ENCODE assay signal across 13 mouse cellular contexts in genomic region chr13:24977820-24978342, GRCm38 (mm10). TPM values are rescaled to one million over a fixed set of nuclear protein-coding genes. Genes with fewer than 3 reads are reported as not detected.
DNase-seq lines count a peak whose midpoint lies in the region; ATAC-seq and TF ChIP-seq lines count a peak whose summit lies in the region.
"Had no signal": no experiment of that assay in that cellular context is flagged by ENCODE, and none has a peak within 500 bp of the region (broad histone marks: within the 10 kb centered on the region; RNA-seq: fewer than 3 reads in every experiment).

No protein-coding gene starts in this region.

- in situ Hi-C loops in Patski (cut with MboI; ENCODE audit: low pct_unique_long_range_greater_than_20kb), result no loop called here

- H3K4me1 ChIP-seq in liver, embryonic 16.5 days (ENCODE audit: control insufficient read depth, low read depth, low read length), result peaks cover 3% of the 10 kb centered on the region
- no peaks in the 10 kb centered on the region for H3K4me1 ChIP-seq in midbrain, embryonic 15.5 days
- H3K4me1 ChIP-seq: limb, embryonic 12.5 days; midbrain, embryonic 10.5 days had no signal

- CTCF ChIA-PET in Patski (lab: Charles Lee), result interaction anchor here (1.2 to 1.6 kb wide), 3 partner anchors 11 to 41 kb away, joined by 4 to 5 read pairs (median 4); partner anchors contain the start of genes Aldh5a1 and Gpld1

- no peaks in the 10 kb centered on the region for H3K27me3 ChIP-seq in Patski
- no peaks in the 10 kb centered on the region for H3K27me3 ChIP-seq in liver, embryonic 16.5 days (ENCODE audit: control insufficient read depth, insufficient read depth, low read depth, low read length)
- H3K27me3 ChIP-seq in midbrain, embryonic 15.5 days (replicated peaks), result no peaks in the 10 kb centered on the region
- H3K27me3 ChIP-seq: limb, embryonic 12.5 days had no signal

- no peaks in the 10 kb centered on the region for H3K36me3 ChIP-seq in liver, embryonic 16.5 days (ENCODE audit: control insufficient read depth, insufficient read depth)
- no peaks in the 10 kb centered on the region for H3K36me3 ChIP-seq in midbrain, embryonic 15.5 days (replicated peaks)
- H3K36me3 ChIP-seq: limb, embryonic 12.5 days; midbrain, embryonic 10.5 days had no signal

- no peak overlapping the region for H3K9ac ChIP-seq in liver, embryonic 16.5 days (ENCODE audit: low read depth, low read length)
- no peak overlapping the region for H3K9ac ChIP-seq in midbrain, embryonic 15.5 days
- H3K9ac ChIP-seq: limb, embryonic 12.5 days had no signal

- H3K27ac ChIP-seq in liver, embryonic 16.5 days (ENCODE audit: low read length), result peak overlapping the region; percentile 6
- no peak overlapping the region for H3K27ac ChIP-seq in midbrain, embryonic 15.5 days
- H3K27ac ChIP-seq: limb, embryonic 12.5 days; midbrain, embryonic 10.5 days had no signal

- WGBS in liver, embryonic 16.5 days (ENCODE audit: insufficient replicate concordance), result 63% methylated on average over 5 of the region's 5 CpGs
- 84% methylated on average over 5 of the region's 5 CpGs for WGBS in midbrain, embryonic 15.5 days

- peak; percentile 61 to 84 for DNase-seq in adrenal gland, adult (ENCODE audit: inconsistent age in 2 of 2, low spot score in 1 of 2)
- no peak for DNase-seq in adrenal gland, postnatal 4 days (ENCODE audit: low spot score in 2 of 2)
- DNase-seq in Patski (ENCODE audit: low read depth, low spot score), result no peak
- peak; percentile 95 for DNase-seq in kidney, adult 9 months
- no peak for DNase-seq in heart, postnatal 10 days
- no peak for DNase-seq in layer of hippocampus, postnatal 36 days
- DNase-seq: cerebellum, postnatal 36 days; gastrocnemius, postnatal 25 days; heart, postnatal 36 days had no signal

- ATAC-seq in Patski, result peak; percentile 35
- ATAC-seq in liver, embryonic 16.5 days (ENCODE audit: low read depth), result peak; percentile 94
- ATAC-seq in midbrain, embryonic 15.5 days (replicated peaks), result no peak

- POLR2A ChIA-PET in Patski (lab: Charles Lee), result interaction anchor here (1.1 kb wide), 1 partner anchor 9 kb away, joined by 3 read pairs; no protein-coding TSS in a partner anchor

- H3K4me2 ChIP-seq in liver, embryonic 16.5 days (ENCODE audit: low read depth, low read length), result no peak overlapping the region
- no peak overlapping the region for H3K4me2 ChIP-seq in midbrain, embryonic 15.5 days
- H3K4me2 ChIP-seq: limb, embryonic 12.5 days had no signal

- intact Hi-C loops in heart, postnatal 10 days (cut with DNase I), result no loop called here

- TF ChIP-seq CTCF in Patski (IDR thresholded peaks at IDR 0.05), result no peak

- H3K9me3 ChIP-seq in liver, embryonic 16.5 days (replicated peaks; ENCODE audit: control insufficient read depth, low read length), result no peaks in the 10 kb centered on the region
- H3K9me3 ChIP-seq in midbrain, embryonic 15.5 days, result no peaks in the 10 kb centered on the region
- H3K9me3 ChIP-seq: limb, embryonic 12.5 days; midbrain, embryonic 10.5 days had no signal

- H3K4me3 ChIP-seq in liver, embryonic 16.5 days (ENCODE audit: low read depth, low read length), result no peak overlapping the region
- no peak overlapping the region for H3K4me3 ChIP-seq in midbrain, embryonic 15.5 days
- H3K4me3 ChIP-seq: limb, embryonic 12.5 days; midbrain, embryonic 10.5 days had no signal

RNA-seq across cellular contexts. Expression of gene Gpld1, which starts 34.9 kb away (rescaled TPM):
- 10 to 100 TPM in 1 of 2 experiments, 1 to 10 TPM in 1; 2.9 to 13.4 TPM for total RNA-seq in adrenal gland, postnatal 4 days (2021)
- 0.89 TPM for polyA plus RNA-seq in Patski (2021)
- polyA plus RNA-seq in liver, embryonic 16.5 days (2015; fragmentation: Nextera tagmentation; extraction: Ambion mirVana), result 20.5 and 24.5 TPM in 2 replicates
- 1 to 10 TPM in 1 of 2 experiments, under 1 TPM in 1; 0.93 to 1.4 TPM for total RNA-seq in heart, postnatal 10 days (2021)
- 2.0 and 3.0 TPM in 2 replicates for polyA plus RNA-seq in midbrain, embryonic 15.5 days (2015; fragmentation: Nextera tagmentation; extraction: Ambion mirVana)
- total RNA-seq in layer of hippocampus, postnatal 36 days (2021), result 10 to 100 TPM; 15.5 to 17.3 TPM

RNA-seq across cellular contexts. Expression of gene Aldh5a1, which starts 40.4 kb away (rescaled TPM):
- 10 to 100 TPM; 20.3 to 22.0 TPM for total RNA-seq in adrenal gland, postnatal 4 days (2021)
- 15.6 TPM for polyA plus RNA-seq in Patski (2021)
- polyA plus RNA-seq in liver, embryonic 16.5 days (2015; fragmentation: Nextera tagmentation; extraction: Ambion mirVana), result 3.7 and 4.3 TPM in 2 replicates
- total RNA-seq in heart, postnatal 10 days (2021), result 10 to 100 TPM; 16.4 to 18.9 TPM
- 12.5 and 12.6 TPM in 2 replicates for polyA plus RNA-seq in midbrain, embryonic 15.5 days (2015; fragmentation: Nextera tagmentation; extraction: Ambion mirVana)
- total RNA-seq in layer of hippocampus, postnatal 36 days (2021), result 10 to 100 TPM; 60.9 to 64.0 TPM

RNA-seq across cellular contexts. Expression of gene Mrs2, which starts 42.3 kb away (rescaled TPM):
- total RNA-seq in adrenal gland, postnatal 4 days (2021), result 10 to 100 TPM; 57.5 to 74.4 TPM
- polyA plus RNA-seq in Patski (2021), result 64.2 TPM
- polyA plus RNA-seq in liver, embryonic 16.5 days (2015; fragmentation: Nextera tagmentation; extraction: Ambion mirVana), result 5.7 and 6.0 TPM in 2 replicates
- total RNA-seq in heart, postnatal 10 days (2021), result 10 to 100 TPM; 46.7 to 60.0 TPM
- polyA plus RNA-seq in midbrain, embryonic 15.5 days (2015; fragmentation: Nextera tagmentation; extraction: Ambion mirVana), result 17.3 and 18.9 TPM in 2 replicates
- 10 to 100 TPM; 57.9 to 63.5 TPM for total RNA-seq in layer of hippocampus, postnatal 36 days (2021)

Comparison
In these comparisons a context has a peak if more than half of its experiments do, and no peak if none do; other contexts are left out.
1. DNase-seq: peak in adrenal gland, adult (2 of 2) and kidney, adult 9 months (single experiment); none in adrenal gland, postnatal 4 days (0 of 2), Patski (single experiment), heart, postnatal 10 days (0 of 2) and layer of hippocampus, postnatal 36 days (0 of 2).